Mouse (Mus musculus) lung, postnatal 14 days (tissue): ENCODE measurements at regions not wholly inside any gene's neighbourhood (a gene's known extent, or its start where the extent isn't known, plus 50 kb on each side); places are given as distances from the start of the nearest gene placed in this dataset.
"Not testable (repeated sequence)": the region's sequence is repeated elsewhere in the genome, so short reads cannot be mapped to it uniquely, and the experiment has no call there.

Source experiments
- DNase-seq: peaks from one replicate; pipeline ENCODE4 v3.0.0; 2021

- DNase-seq, result no peak
Measured at GRCm38 (mm10) chr9:113162897-113163874, 544.9 kb downstream of the Pdcd6ip start.

- no peak for DNase-seq
Measured at GRCm38 (mm10) chr9:113160011-113160410, 548.0 kb downstream of the Pdcd6ip start.

- no peak for DNase-seq
Measured at GRCm38 (mm10) chr9:113158080-113158479, 550.0 kb downstream of the Pdcd6ip start.

- no peak for DNase-seq
Measured at GRCm38 (mm10) chr9:113157474-113158076, 550.5 kb downstream of the Pdcd6ip start.

GRCm38 (mm10) chr9:113156707-113157106, 551.4 kb downstream of the Pdcd6ip start:
- DNase-seq, result no peak

- no peak for DNase-seq
Measured at GRCm38 (mm10) chr9:113149084-113149483, 559.0 kb downstream of the Pdcd6ip start.

- DNase-seq, result no peak
Measured at GRCm38 (mm10) chr9:113146571-113146970, 561.5 kb downstream of the Pdcd6ip start.

GRCm38 (mm10) chr9:113145036-113145435, 563.0 kb downstream of the Pdcd6ip start:
- DNase-seq, result no peak

GRCm38 (mm10) chr9:113134611-113135010, 573.4 kb downstream of the Pdcd6ip start:
- no peak for DNase-seq

- DNase-seq, result no peak
Measured at GRCm38 (mm10) chr9:113123004-113123692, 584.9 kb downstream of the Pdcd6ip start.

- no peak for DNase-seq
Measured at GRCm38 (mm10) chr9:113122253-113122749, 585.8 kb downstream of the Pdcd6ip start.

- no peak for DNase-seq
Measured at GRCm38 (mm10) chr9:113120385-113120784, 587.7 kb downstream of the Pdcd6ip start.

- DNase-seq, result no peak
Measured at GRCm38 (mm10) chr9:113119721-113120120, 588.3 kb downstream of the Pdcd6ip start.

GRCm38 (mm10) chr9:113115576-113115975, 592.5 kb downstream of the Pdcd6ip start:
- DNase-seq, result no peak

GRCm38 (mm10) chr9:113112753-113113152, 595.3 kb downstream of the Pdcd6ip start:
- no peak for DNase-seq

GRCm38 (mm10) chr9:113101733-113102132, 606.3 kb downstream of the Pdcd6ip start:
- no peak for DNase-seq

GRCm38 (mm10) chr9:113100641-113101040, 607.4 kb downstream of the Pdcd6ip start:
- no peak for DNase-seq

GRCm38 (mm10) chr9:113095421-113095820, 612.6 kb downstream of the Pdcd6ip start:
- not testable (repeated sequence) for DNase-seq

GRCm38 (mm10) chr9:113093863-113094390, 614.1 kb downstream of the Pdcd6ip start:
- no peak for DNase-seq

- DNase-seq, result no peak
Measured at GRCm38 (mm10) chr9:113091881-113092280, 616.2 kb downstream of the Pdcd6ip start.

- no peak for DNase-seq
Measured at GRCm38 (mm10) chr9:113087786-113088185, 620.3 kb downstream of the Pdcd6ip start.

- no peak for DNase-seq
Measured at GRCm38 (mm10) chr9:113085281-113085810, 622.7 kb downstream of the Pdcd6ip start.

- no peak for DNase-seq
Measured at GRCm38 (mm10) chr9:113074866-113075265, 633.2 kb downstream of the Pdcd6ip start.
